Mouse (Mus musculus) embryonic facial prominence, embryonic 15.5 days (tissue): ENCODE results near the gene Gjb1. TPM values are rescaled to one million over a fixed set of nuclear protein-coding genes. Genes with fewer than 3 reads are reported as not detected.
A peak's percentile ranks its signal among the peaks of the same experiment; 100 is the strongest.

Experiments
- ATAC-seq: fragments of 200-750 bp; cut with Nextera tagmentation; 2 replicates; pipeline ENCODE4 v1.8.0; 2017; ENCODE audit warnings: low read depth, moderate TSS enrichment; ENCODE audit not compliant: insufficient number of reproducible peaks, low FRiP score, low TSS enrichment
- H3K27ac ChIP-seq: fragments of 300-500 bp; sonication (generic); replicated peaks from 2 replicates; pipeline ENCODE4 v1.5.1; 2015; ENCODE audit warnings: mild to moderate bottlenecking, inconsistent platforms
- H3K27me3 ChIP-seq: fragments of 300-500 bp; sonication (generic); 2 replicates; pipeline ENCODE4 v1.6.1; 2015; ENCODE audit warnings: inconsistent platforms
- H3K36me3 ChIP-seq: fragments of 300-500 bp; sonication (generic); 2 replicates; pipeline ENCODE4 v1.6.1; 2015; ENCODE audit warnings: mild to moderate bottlenecking, inconsistent platforms
- H3K4me1 ChIP-seq: fragments of 300-500 bp; sonication (generic); 2 replicates; pipeline ENCODE4 v1.6.1; 2015; ENCODE audit warnings: inconsistent platforms
- H3K4me2 ChIP-seq: fragments of 300-500 bp; sonication (generic); replicated peaks from 2 replicates; pipeline ENCODE4 v1.6.1; 2015; ENCODE audit warnings: mild to moderate bottlenecking, inconsistent platforms
- H3K4me3 ChIP-seq: fragments of 300-500 bp; sonication (generic); replicated peaks from 2 replicates; pipeline ENCODE4 v1.5.1; 2015; ENCODE audit warnings: mild to moderate bottlenecking, inconsistent platforms
- H3K9ac ChIP-seq: fragments of 300-500 bp; sonication (generic); 2 replicates; pipeline ENCODE4 v1.6.1; 2015; ENCODE audit warnings: inconsistent platforms
- H3K9me3 ChIP-seq: fragments of 300-500 bp; sonication (generic); replicated peaks from 2 replicates; pipeline ENCODE4 v1.6.1; 2016; ENCODE audit warnings: inconsistent platforms
- WGBS: fragments of 180-500 bp; shearing (Covaris S2); methylation state at CpG from one replicate; pipeline ENCODE4 v1.1.7; 2015; 5-methylcytosine and 5-hydroxymethylcytosine counted together
- polyA plus RNA-seq: library from polyadenylated mRNA; unstranded; fragments of >200 nt; fragmentation: Nextera tagmentation; extraction: Ambion mirVana; gene quantifications from 2 replicates; pipeline ENCODE4 v1.2.1, GENCODE M21; 2015

Gjb1 gene
- polyA plus RNA-seq, 1 experiment from 2014 or later = 0.24 TPM

- H3K27me3 ChIP-seq = no peaks in the 10 kb centered on the region
- no peak overlapping the region for H3K4me3 ChIP-seq
- H3K4me1 ChIP-seq = no peaks in the 10 kb centered on the region
- no peak overlapping the region for H3K9ac ChIP-seq
- no peaks in the 10 kb centered on the region for H3K36me3 ChIP-seq
- no peaks in the 10 kb centered on the region for H3K9me3 ChIP-seq
- no peak overlapping the region for H3K4me2 ChIP-seq
- WGBS = 65% methylated on average over 7 of the region's 7 CpGs
- ATAC-seq = no peak
- no peak overlapping the region for H3K27ac ChIP-seq
Observed at GRCm38 (mm10) chrX:101369001-101369400, 7.2 kb upstream of the Gjb1 start.

GRCm38 (mm10) chrX:101370573-101370972 is 5.6 kb upstream of the Gjb1 start:
- 74% methylated on average over 3 of the region's 3 CpGs for WGBS
- H3K9me3 ChIP-seq = no peaks in the 10 kb centered on the region
- H3K4me3 ChIP-seq = no peak overlapping the region
- H3K4me1 ChIP-seq = no peaks in the 10 kb centered on the region
- H3K9ac ChIP-seq = no peak overlapping the region
- no peaks in the 10 kb centered on the region for H3K27me3 ChIP-seq
- H3K27ac ChIP-seq = no peak overlapping the region
- ATAC-seq = no peak
- no peaks in the 10 kb centered on the region for H3K36me3 ChIP-seq
- no peak overlapping the region for H3K4me2 ChIP-seq

- WGBS = 43% methylated on average over 5 of the region's 5 CpGs
Observed at GRCm38 (mm10) chrX:101372946-101373345, 3.2 kb upstream of the Gjb1 start.

GRCm38 (mm10) chrX:101377076-101377475 is 898 bp downstream of the Gjb1 start:
- H3K27me3 ChIP-seq = peaks cover 19% of the 10 kb centered on the region
- WGBS = 52% methylated on average over 4 of the region's 4 CpGs
- H3K27ac ChIP-seq = no peak overlapping the region
- H3K4me2 ChIP-seq = no peak overlapping the region
- no peak overlapping the region for H3K4me3 ChIP-seq
- H3K36me3 ChIP-seq = no peaks in the 10 kb centered on the region
- no peak for ATAC-seq
- H3K9me3 ChIP-seq = no peaks in the 10 kb centered on the region
- H3K4me1 ChIP-seq = no peaks in the 10 kb centered on the region
- no peak overlapping the region for H3K9ac ChIP-seq

More at GRCm38 (mm10) chrX:101372946-101373345, 3.2 kb upstream of the Gjb1 start:
- Histone ChIP-seq H3K27ac (no peak overlapping the region), H3K27me3 (peaks cover 8% of the 10 kb centered on the region; the same call in 1 of the 2 replicates), H3K36me3 (no peaks in the 10 kb centered on the region), H3K4me1 (no peaks in the 10 kb centered on the region), H3K4me2 (no peak overlapping the region), H3K4me3 (no peak overlapping the region), H3K9me3 (no peaks in the 10 kb centered on the region), H3K9ac (no peak overlapping the region)
- ATAC-seq = no peak

- Histone ChIP-seq H3K36me3 (no peaks in the 10 kb centered on the region), H3K27me3 (peaks cover 45% of the 10 kb centered on the region), H3K27ac (no peak overlapping the region), H3K4me2 (no peak overlapping the region), H3K4me1 (peaks cover 3% of the 10 kb centered on the region; the same call in 1 of the 2 replicates), H3K9ac (no peak overlapping the region), H3K4me3 (no peak overlapping the region), H3K9me3 (no peaks in the 10 kb centered on the region)
- no peak for ATAC-seq
- WGBS = 50% methylated on average over 1 of the region's 1 CpGs
Observed at GRCm38 (mm10) chrX:101379744-101380143, 3.6 kb downstream of the Gjb1 start.

- H3K9me3 ChIP-seq = no peaks in the 10 kb centered on the region
- whole genome bisulfite sequencing = 25% methylated on average over 18 of the region's 18 CpGs
- H3K27ac ChIP-seq = no peak overlapping the region
- peaks cover 6% of the 10 kb centered on the region; the same call in 1 of the 2 replicates for H3K4me1 ChIP-seq
- H3K27me3 ChIP-seq = peaks cover 45% of the 10 kb centered on the region
- H3K36me3 ChIP-seq = no peaks in the 10 kb centered on the region
- no peak for ATAC-seq
- H3K4me3 ChIP-seq = no peak overlapping the region
- H3K4me2 ChIP-seq = no peak overlapping the region
- H3K9ac ChIP-seq = no peak overlapping the region
Observed at GRCm38 (mm10) chrX:101383455-101383854, 7.3 kb downstream of the Gjb1 start.

GRCm38 (mm10) chrX:101384439-101385137 is 8.4 kb downstream of the Gjb1 start:
- ATAC-seq = no peak
- Histone ChIP-seq H3K4me1 (peaks cover 6% of the 10 kb centered on the region; the same call in 1 of the 2 replicates), H3K4me2 (peak overlapping the region; percentile 35), H3K27me3 (peaks cover 49% of the 10 kb centered on the region), H3K4me3 (peak overlapping the region; percentile 21), H3K9me3 (no peaks in the 10 kb centered on the region), H3K27ac (no peak overlapping the region), H3K9ac (no peak overlapping the region), H3K36me3 (no peaks in the 10 kb centered on the region)
- 22% methylated on average over 32 of the region's 32 CpGs for WGBS

- Histone ChIP-seq H3K36me3 (no peaks in the 10 kb centered on the region), H3K4me2 (no peak overlapping the region), H3K9me3 (no peaks in the 10 kb centered on the region), H3K4me1 (peaks cover 6% of the 10 kb centered on the region; the same call in 1 of the 2 replicates), H3K4me3 (no peak overlapping the region), H3K27me3 (peaks cover 44% of the 10 kb centered on the region), H3K27ac (no peak overlapping the region), H3K9ac (no peak overlapping the region)
- no peak for ATAC-seq
- WGBS = 28% methylated on average over 4 of the region's 4 CpGs
Observed at GRCm38 (mm10) chrX:101386222-101386621, 10.0 kb downstream of the Gjb1 start.

- Histone ChIP-seq H3K27ac (no peak overlapping the region), H3K4me2 (no peak overlapping the region), H3K9me3 (no peaks in the 10 kb centered on the region), H3K4me1 (peaks cover 6% of the 10 kb centered on the region; the same call in 1 of the 2 replicates), H3K36me3 (no peaks in the 10 kb centered on the region), H3K4me3 (no peak overlapping the region), H3K27me3 (peaks cover 19% of the 10 kb centered on the region), H3K9ac (no peak overlapping the region)
- no peak for ATAC-seq
- WGBS = 74% methylated on average over 5 of the region's 5 CpGs
Observed at GRCm38 (mm10) chrX:101388866-101389537, 12.8 kb downstream of the Gjb1 start.

GRCm38 (mm10) chrX:101394341-101394740 is 18.2 kb downstream of the Gjb1 start:
- WGBS = 65% methylated on average over 2 of the region's 2 CpGs
- Histone ChIP-seq H3K4me3 (no peak overlapping the region), H3K4me1 (no peaks in the 10 kb centered on the region), H3K27me3 (peaks cover 23% of the 10 kb centered on the region), H3K27ac (no peak overlapping the region), H3K4me2 (no peak overlapping the region), H3K36me3 (no peaks in the 10 kb centered on the region), H3K9me3 (no peaks in the 10 kb centered on the region), H3K9ac (no peak overlapping the region)
- no peak for ATAC-seq

- Histone ChIP-seq H3K27me3 (peaks cover 23% of the 10 kb centered on the region), H3K4me1 (no peaks in the 10 kb centered on the region), H3K9ac (no peak overlapping the region), H3K4me2 (no peak overlapping the region), H3K27ac (no peak overlapping the region), H3K9me3 (no peaks in the 10 kb centered on the region), H3K4me3 (no peak overlapping the region), H3K36me3 (no peaks in the 10 kb centered on the region)
- 29% methylated on average over 11 of the region's 11 CpGs for WGBS
- ATAC-seq = no peak
Observed at GRCm38 (mm10) chrX:101396459-101396858, 20.3 kb downstream of the Gjb1 start.
